Mouse (Mus musculus): ENCODE data around the gene Dock2.

GRCm38 (mm10) chr11:34762570-34763127 lies 21.0 kb downstream of the Dock2 start:
- TF ChIP-seq CTCF (IDR thresholded peaks at IDR 0.05; ENCODE audit: low read depth) (no peak), EP300 (IDR thresholded peaks at IDR 0.05; ENCODE audit: low read depth) (no peak)
